ENCODE assay signal across 25 mouse cellular contexts in the genomic region with DNA sequence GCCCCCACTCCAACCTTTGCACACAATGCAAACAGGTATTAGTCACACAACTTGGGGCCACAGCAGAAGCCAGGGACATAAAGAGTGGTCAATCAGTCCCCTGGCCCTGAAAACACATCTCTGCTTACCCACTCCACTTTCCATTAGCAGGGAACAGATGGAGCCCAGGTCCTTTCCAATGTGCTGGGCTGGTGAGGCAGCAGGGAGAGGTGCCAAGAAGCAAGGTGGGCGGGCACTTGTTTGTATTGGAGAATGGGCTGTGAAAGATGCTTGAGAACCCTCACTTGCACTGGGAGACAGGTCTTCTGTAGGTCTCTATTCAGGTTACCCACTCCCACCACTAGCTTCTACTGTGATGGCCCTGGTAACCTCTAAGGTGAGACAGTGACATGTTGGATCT. TPM values are rescaled to one million over a fixed set of nuclear protein-coding genes. Genes with fewer than 3 reads are reported as not detected.
"Had no signal": no experiment of that assay in that cellular context is flagged by ENCODE, and none has a peak within 500 bp of the region (broad histone marks: within the 10 kb centered on the region; RNA-seq: fewer than 3 reads in every experiment).

No protein-coding gene starts in this region.

- H3K36me3 ChIP-seq: midbrain, embryonic 13.5 days; midbrain, embryonic 15.5 days; neural tube, embryonic 13.5 days; neural tube, embryonic 15.5 days had no signal

- H3K27ac ChIP-seq: midbrain, embryonic 13.5 days; midbrain, embryonic 15.5 days; neural tube, embryonic 13.5 days; neural tube, embryonic 15.5 days had no signal

- H3K4me3 ChIP-seq: midbrain, embryonic 13.5 days; midbrain, embryonic 15.5 days; myocyte; neural tube, embryonic 13.5 days; neural tube, embryonic 15.5 days had no signal

- H3K9ac ChIP-seq: lung, embryonic 14.5 days; midbrain, embryonic 13.5 days; midbrain, embryonic 15.5 days; neural tube, embryonic 13.5 days; neural tube, embryonic 15.5 days had no signal

- H3K9me3 ChIP-seq: midbrain, embryonic 13.5 days; midbrain, embryonic 15.5 days; neural tube, embryonic 13.5 days; neural tube, embryonic 15.5 days had no signal

- DNase-seq: lung, adult 18-20 months; lung, embryonic 14.5 days; lung, postnatal 10 days; lung, postnatal 4 days; retina, postnatal 1 day; right cerebral cortex, adult 18-20 months; right cerebral cortex, postnatal 25 days; right cerebral cortex, postnatal 4 days; spleen, adult 18-20 months; thymus, adult 18-20 months; thymus, postnatal 14 days; thymus, postnatal 36 days had no signal

- H3K4me2 ChIP-seq: lung, embryonic 14.5 days; midbrain, embryonic 11.5 days; midbrain, embryonic 13.5 days; midbrain, embryonic 15.5 days; neural tube, embryonic 13.5 days; neural tube, embryonic 15.5 days had no signal

- ATAC-seq: midbrain, embryonic 13.5 days; midbrain, embryonic 15.5 days had no signal

- H3K4me1 ChIP-seq: midbrain, embryonic 15.5 days had no signal

RNA-seq across cellular contexts. Expression of a gene that starts 34.9 kb away (rescaled TPM):
- total RNA-seq: megakaryocyte, adult 5-6 weeks; megakaryocyte-erythroid progenitor cell, adult 5-6 weeks had no signal
- polyA plus RNA-seq: lung, embryonic 14.5 days; lung, embryonic 16.5 days; midbrain, embryonic 11.5 days; myocyte; neural tube, embryonic 11.5 days; neural tube, embryonic 13.5 days; neural tube, embryonic 15.5 days; small intestine, adult 2 months; stomach, embryonic 14.5 days; thymus, postnatal 0 days had no signal
